In the genomic region with DNA sequence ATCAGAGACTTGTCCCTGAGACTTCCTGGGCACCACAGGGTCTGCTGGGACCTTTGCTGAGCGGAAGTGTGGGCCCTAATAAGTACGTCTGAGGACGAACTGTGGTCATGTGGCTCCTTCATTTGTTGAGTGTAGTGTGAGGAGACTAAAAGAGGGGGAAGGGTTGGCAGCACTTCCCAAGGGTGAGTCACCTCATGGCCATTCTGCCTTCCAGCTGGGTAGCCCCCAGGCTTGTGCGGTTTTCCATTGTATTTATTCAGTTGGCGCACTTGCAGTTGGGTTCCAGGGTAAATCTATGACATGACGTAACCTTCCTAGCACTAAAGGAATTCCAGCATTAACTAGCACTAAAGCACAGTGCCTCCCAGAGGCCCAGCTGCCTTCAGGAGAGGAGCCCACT, we compare ENCODE assay signal across 17 mouse cellular contexts. TPM values are rescaled to one million over a fixed set of nuclear protein-coding genes. Genes with fewer than 3 reads are reported as not detected.
DNase-seq lines count a peak whose midpoint lies in the region; ATAC-seq lines count a peak whose summit lies in the region.
"Had no signal": no experiment of that assay in that cellular context is flagged by ENCODE, and none has a peak within 500 bp of the region (broad histone marks: within the 10 kb centered on the region; RNA-seq: fewer than 3 reads in every experiment).

No protein-coding gene starts in this region.

- H3K4me1 ChIP-seq in heart, embryonic 14.5 days (ENCODE audit: control insufficient read depth in 2 of 2, insufficient read depth in 2 of 2, low read length in 2 of 2): peaks cover 10 to 27% of the 10 kb centered on the region in 2 experiments
- peaks cover 8% of the 10 kb centered on the region; the same call in 1 of the 2 replicates for H3K4me1 ChIP-seq in liver, embryonic 15.5 days (replicated peaks)
- no peaks in the 10 kb centered on the region for H3K4me1 ChIP-seq in liver, embryonic 11.5 days (replicated peaks; ENCODE audit: control insufficient read depth, insufficient read depth, low read length)
- H3K4me1 ChIP-seq: embryonic facial prominence, embryonic 13.5 days; forebrain, embryonic 10.5 days; limb, embryonic 13.5 days had no signal

- H3K4me2 ChIP-seq in heart, embryonic 14.5 days (ENCODE audit: low read length): no peak overlapping the region
- no peak overlapping the region for H3K4me2 ChIP-seq in liver, embryonic 15.5 days
- H3K4me2 ChIP-seq in liver, embryonic 11.5 days: no peak overlapping the region
- H3K4me2 ChIP-seq: embryonic facial prominence, embryonic 13.5 days; hindbrain, embryonic 14.5 days; limb, embryonic 13.5 days had no signal

- no peak overlapping the region for H3K4me3 ChIP-seq in heart, embryonic 14.5 days (ENCODE audit: control insufficient read depth in 1 of 2, insufficient read depth in 1 of 2, low read depth in 1 of 2, low read length in 2 of 2)
- no peak overlapping the region for H3K4me3 ChIP-seq in liver, embryonic 15.5 days (replicated peaks)
- no peak overlapping the region for H3K4me3 ChIP-seq in liver, embryonic 11.5 days (ENCODE audit: low read depth, low read length)
- H3K4me3 ChIP-seq: embryonic facial prominence, embryonic 13.5 days; forebrain, embryonic 10.5 days; limb, embryonic 13.5 days had no signal

- peak overlapping the region; percentile 28; the same call in 1 of the 2 replicates for H3K9ac ChIP-seq in heart, embryonic 14.5 days (ENCODE audit: low read length)
- H3K9ac ChIP-seq in liver, embryonic 15.5 days: no peak overlapping the region
- H3K9ac ChIP-seq in liver, embryonic 11.5 days (ENCODE audit: low read depth, low read length): no peak overlapping the region
- H3K9ac ChIP-seq: embryonic facial prominence, embryonic 13.5 days; hindbrain, embryonic 14.5 days; limb, embryonic 13.5 days had no signal

- WGBS in heart, embryonic 14.5 days: 42% methylated on average over 6 of the region's 6 CpGs
- WGBS in liver, embryonic 15.5 days (ENCODE audit: insufficient replicate concordance): 79% methylated on average over 6 of the region's 6 CpGs
- WGBS in liver, embryonic 11.5 days: 92% methylated on average over 6 of the region's 6 CpGs

- peak overlapping the region; percentile 69 to 70 for H3K27ac ChIP-seq in heart, embryonic 14.5 days (replicated peaks in 1 of 2; ENCODE audit: control insufficient read depth in 1 of 2, insufficient read depth in 1 of 2, low read depth in 2 of 2, low read length in 2 of 2)
- 0 out of 2 replicates have a peak overlapping the region, but pooled peaks have one; percentile 29 for H3K27ac ChIP-seq in liver, embryonic 15.5 days (replicated peaks)
- no peak overlapping the region for H3K27ac ChIP-seq in liver, embryonic 11.5 days (ENCODE audit: low read depth, low read length)
- H3K27ac ChIP-seq: embryonic facial prominence, embryonic 13.5 days; forebrain, embryonic 10.5 days; hindbrain, embryonic 14.5 days; limb, embryonic 13.5 days had no signal

- DNase-seq in adrenal gland, adult 2 months: peak; percentile 30
- no peak for DNase-seq in adrenal gland, postnatal 14 days
- no peak for DNase-seq in heart, adult 8-10 months (ENCODE audit: low spot score)
- DNase-seq in liver, embryonic 11.5 days (ENCODE audit: low spot score): no peak
- peak; percentile 14 for DNase-seq in R1 (ENCODE audit: low read depth, low spot score)
- DNase-seq: cerebellum, adult 9-10 months; heart, adult 11 months; kidney, adult 11 months; spleen, adult 18-20 months; thymus, adult 2 months had no signal

- no peak for ATAC-seq in heart, embryonic 14.5 days (ENCODE audit: insufficient number of reproducible peaks, insufficient read depth, low FRiP score, low read depth)
- no peak for ATAC-seq in liver, embryonic 15.5 days (ENCODE audit: insufficient read depth)
- ATAC-seq in liver, embryonic 11.5 days (replicated peaks; ENCODE audit: low FRiP score): no peak
- ATAC-seq in erythroblast, adult 5-6 weeks (replicated peaks; ENCODE audit: low FRiP score, poor library complexity, severe bottlenecking): no peak

- H3K27me3 ChIP-seq in heart, embryonic 14.5 days (ENCODE audit: control insufficient read depth, insufficient read depth, low read length): no peaks in the 10 kb centered on the region
- H3K27me3 ChIP-seq in liver, embryonic 15.5 days: no peaks in the 10 kb centered on the region
- H3K27me3 ChIP-seq in liver, embryonic 11.5 days (replicated peaks; ENCODE audit: control insufficient read depth, insufficient read depth, low read length): no peaks in the 10 kb centered on the region
- H3K27me3 ChIP-seq: embryonic facial prominence, embryonic 13.5 days; limb, embryonic 13.5 days had no signal

- H3K36me3 ChIP-seq in heart, embryonic 14.5 days (ENCODE audit: control insufficient read depth, insufficient read depth, low read length): peaks cover 59% of the 10 kb centered on the region
- H3K36me3 ChIP-seq in liver, embryonic 15.5 days (replicated peaks): peaks cover 69% of the 10 kb centered on the region
- peaks cover 39% of the 10 kb centered on the region for H3K36me3 ChIP-seq in liver, embryonic 11.5 days (ENCODE audit: control insufficient read depth, insufficient read depth, low read length)

- no peaks in the 10 kb centered on the region for H3K9me3 ChIP-seq in heart, embryonic 14.5 days (ENCODE audit: control insufficient read depth, low read length)
- no peaks in the 10 kb centered on the region for H3K9me3 ChIP-seq in liver, embryonic 15.5 days (replicated peaks)
- no peaks in the 10 kb centered on the region for H3K9me3 ChIP-seq in liver, embryonic 11.5 days (ENCODE audit: control insufficient read depth, low read length)
- H3K9me3 ChIP-seq: embryonic facial prominence, embryonic 13.5 days; forebrain, embryonic 10.5 days; limb, embryonic 13.5 days had no signal

RNA-seq across cellular contexts. Expression of a gene that starts 25.1 kb away (rescaled TPM):
- total RNA-seq in adrenal gland, adult 2 months (2021): 10 to 100 TPM; 52.4 to 60.5 TPM
- polyA plus RNA-seq in adrenal gland, adult 2 months (2012; rRNA removed): 14.7 and 17.0 TPM in 2 replicates
- total RNA-seq in adrenal gland, postnatal 14 days (2021): 55.0 and 57.1 TPM in 2 replicates
- 26.6 and 26.9 TPM in 2 replicates for polyA plus RNA-seq in heart, embryonic 14.5 days (2014; fragmentation: Nextera tagmentation; extraction: Ambion mirVana)
- 10 to 100 TPM; 26.0 to 30.9 (median 29.3) TPM for total RNA-seq in heart, adult 8-10 months (2022)
- 22.1 and 27.5 TPM in 2 replicates for polyA plus RNA-seq in liver, embryonic 15.5 days (2015; fragmentation: Nextera tagmentation; extraction: Ambion mirVana)
- polyA plus RNA-seq in liver, embryonic 11.5 days (2014; fragmentation: Nextera tagmentation; extraction: Ambion mirVana): 42.8 and 46.0 TPM in 2 replicates
- total RNA-seq in erythroblast, adult 5-6 weeks (2015; ENCODE audit: low replicate concordance): 30.4 and 45.1 TPM in 2 replicates
- total RNA-seq in erythroblast, adult 5-6 weeks (2017; ENCODE audit: low replicate concordance): 67.0 and 88.8 TPM in 2 replicates

RNA-seq across cellular contexts. Expression of a gene that starts 25.2 kb away (rescaled TPM):
- total RNA-seq in adrenal gland, adult 2 months (2021): 10 to 100 TPM; 23.1 to 25.4 TPM
- 9.8 and 10.0 TPM in 2 replicates for polyA plus RNA-seq in adrenal gland, adult 2 months (2012; rRNA removed)
- total RNA-seq in adrenal gland, postnatal 14 days (2021): 36.5 and 41.1 TPM in 2 replicates
- polyA plus RNA-seq in heart, embryonic 14.5 days (2014; fragmentation: Nextera tagmentation; extraction: Ambion mirVana): 1.1 and 1.5 TPM in 2 replicates
- total RNA-seq in heart, adult 8-10 months (2022): 10 to 100 TPM; 26.3 to 29.6 (median 26.9) TPM
- polyA plus RNA-seq in liver, embryonic 15.5 days (2015; fragmentation: Nextera tagmentation; extraction: Ambion mirVana): 3.2 and 4.0 TPM in 2 replicates
- 2.7 and 3.6 TPM in 2 replicates for polyA plus RNA-seq in liver, embryonic 11.5 days (2014; fragmentation: Nextera tagmentation; extraction: Ambion mirVana)
- total RNA-seq in erythroblast, adult 5-6 weeks (2015; ENCODE audit: low replicate concordance): 2.1 and 3.7 TPM in 2 replicates
- 0.14 and 0.26 TPM in 2 replicates for total RNA-seq in erythroblast, adult 5-6 weeks (2017; ENCODE audit: low replicate concordance)

RNA-seq across cellular contexts. Expression of a gene that starts 25.6 kb away (rescaled TPM):
- 100 to 1,000 TPM; 146 to 229 TPM for total RNA-seq in adrenal gland, adult 2 months (2021)
- 214 and 218 TPM in 2 replicates for polyA plus RNA-seq in adrenal gland, adult 2 months (2012; rRNA removed)
- 170 and 187 TPM in 2 replicates for total RNA-seq in adrenal gland, postnatal 14 days (2021)
- 84.8 and 86.9 TPM in 2 replicates for polyA plus RNA-seq in heart, embryonic 14.5 days (2014; fragmentation: Nextera tagmentation; extraction: Ambion mirVana)
- total RNA-seq in heart, adult 8-10 months (2022): 100 to 1,000 TPM; 143 to 153 (median 147) TPM
- 20.4 and 23.0 TPM in 2 replicates for polyA plus RNA-seq in liver, embryonic 15.5 days (2015; fragmentation: Nextera tagmentation; extraction: Ambion mirVana)
- polyA plus RNA-seq in liver, embryonic 11.5 days (2014; fragmentation: Nextera tagmentation; extraction: Ambion mirVana): 49.8 and 63.9 TPM in 2 replicates
- 97.4 and 97.8 TPM in 2 replicates for total RNA-seq in erythroblast, adult 5-6 weeks (2015; ENCODE audit: low replicate concordance)
- 166 and 169 TPM in 2 replicates for total RNA-seq in erythroblast, adult 5-6 weeks (2017; ENCODE audit: low replicate concordance)

Comparison
In these comparisons a context has a peak if more than half of its experiments do, and no peak if none do; other contexts are left out.
1. DNase-seq: peak in adrenal gland, adult 2 months (single experiment) and R1 (single experiment); none in adrenal gland, postnatal 14 days (single experiment), heart, adult 8-10 months (single experiment) and liver, embryonic 11.5 days (single experiment).